Mouse (Mus musculus): ENCODE results near the gene Fam219a.
A peak's percentile ranks its signal among the peaks of the same experiment; 100 is the strongest.

Gene Fam219a

GRCm38 (mm10) chr4:41471384-41471689 lies 98.0 kb downstream of the Fam219a start:
- no peak for DNase-seq (ENCODE audit: low spot score in 2 of 2)

- DNase-seq (ENCODE audit: low spot score in 2 of 2) = no peak
Measured at GRCm38 (mm10) chr4:41470684-41471383, 98.5 kb downstream of the Fam219a start.

- DNase-seq (ENCODE audit: low spot score in 2 of 2) = no peak
Measured at GRCm38 (mm10) chr4:41470051-41470683, 99.2 kb downstream of the Fam219a start.

GRCm38 (mm10) chr4:41469199-41469598 lies 100.1 kb downstream of the Fam219a start:
- no peak for DNase-seq (ENCODE audit: low spot score in 2 of 2)

- DNase-seq (ENCODE audit: low spot score in 2 of 2) = peak in 1 of 2 experiments; percentile 25
Measured at GRCm38 (mm10) chr4:41468396-41469080, 100.8 kb downstream of the Fam219a start.

Data from thymus, postnatal 10 days (tissue).